Mouse (Mus musculus) heart, postnatal 36 days (tissue): ENCODE measurements around the gene Pdia5. TPM values are rescaled to one million over a fixed set of nuclear protein-coding genes. Genes with fewer than 3 reads are reported as not detected.

Experiments used
- DNase-seq, 2 experiments: peaks; one replicate each; pipeline ENCODE4 v3.0.0; 2021 to 2022
- intact Hi-C: fragments of 180-260 bp; cut with DNase I; formaldehyde crosslinking; loops from one replicate; pipeline ENCODE4 v1.15.1; 2025
- total RNA-seq, 2 experiments: library from RNA; stranded (reverse); gene quantifications; 2 replicates each; pipeline ENCODE4 v1.2.3; 2021

Gene Pdia5
- total RNA-seq, 2 experiments from 2014 or later: 4.7 to 4.8 TPM

DNA sequence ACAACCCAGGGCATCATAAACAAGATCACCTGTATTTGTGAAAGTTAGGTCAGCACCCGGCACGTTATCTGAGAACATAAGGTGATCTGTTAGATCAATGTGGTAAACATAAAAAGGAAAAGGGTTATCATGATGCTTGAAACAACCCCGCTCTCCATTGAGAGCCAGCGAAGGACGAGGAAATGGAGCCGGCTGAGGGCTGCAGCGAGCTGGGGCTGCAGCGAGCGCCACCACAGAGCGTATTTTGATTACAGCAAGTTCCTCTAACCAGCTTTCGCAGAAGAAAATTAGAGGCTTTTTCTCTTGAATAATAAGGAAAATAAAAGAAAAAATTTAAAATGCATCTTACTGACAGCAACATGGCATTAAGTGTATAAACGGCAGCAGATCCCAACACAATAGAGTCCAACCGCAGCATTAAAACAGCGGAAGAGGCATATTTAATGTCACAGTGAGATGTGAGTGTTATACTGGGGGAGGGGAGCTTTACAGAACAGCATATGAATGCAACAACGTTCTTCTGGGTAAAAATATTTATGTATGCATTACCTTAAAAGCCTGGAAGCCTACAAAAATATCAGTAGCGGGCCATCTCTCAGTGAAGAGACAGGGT lies 40.5 kb downstream of the Pdia5 start:
- no peak for DNase-seq
- intact Hi-C loops: no loop called here

DNA sequence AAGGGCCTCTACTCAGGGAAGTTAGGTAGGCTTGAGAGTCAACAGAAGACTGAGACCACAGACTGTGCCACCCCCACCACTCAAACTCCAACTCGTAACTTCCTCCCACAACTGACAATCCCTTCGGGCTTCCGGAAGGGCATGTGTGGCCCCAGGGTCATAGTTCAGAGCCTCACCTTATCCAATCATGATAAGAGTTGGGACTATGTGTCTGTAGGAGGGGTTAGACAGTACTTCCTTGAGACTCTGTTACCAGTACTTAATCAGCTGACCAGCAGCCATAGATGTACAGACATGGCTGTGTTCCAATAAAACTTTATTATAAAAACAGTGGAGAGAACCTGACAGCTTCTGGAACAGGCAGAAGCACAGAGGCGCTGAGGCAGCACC lies 48.7 kb downstream of the Pdia5 start:
- intact Hi-C loops: no loop called here
- no peak for DNase-seq

DNA sequence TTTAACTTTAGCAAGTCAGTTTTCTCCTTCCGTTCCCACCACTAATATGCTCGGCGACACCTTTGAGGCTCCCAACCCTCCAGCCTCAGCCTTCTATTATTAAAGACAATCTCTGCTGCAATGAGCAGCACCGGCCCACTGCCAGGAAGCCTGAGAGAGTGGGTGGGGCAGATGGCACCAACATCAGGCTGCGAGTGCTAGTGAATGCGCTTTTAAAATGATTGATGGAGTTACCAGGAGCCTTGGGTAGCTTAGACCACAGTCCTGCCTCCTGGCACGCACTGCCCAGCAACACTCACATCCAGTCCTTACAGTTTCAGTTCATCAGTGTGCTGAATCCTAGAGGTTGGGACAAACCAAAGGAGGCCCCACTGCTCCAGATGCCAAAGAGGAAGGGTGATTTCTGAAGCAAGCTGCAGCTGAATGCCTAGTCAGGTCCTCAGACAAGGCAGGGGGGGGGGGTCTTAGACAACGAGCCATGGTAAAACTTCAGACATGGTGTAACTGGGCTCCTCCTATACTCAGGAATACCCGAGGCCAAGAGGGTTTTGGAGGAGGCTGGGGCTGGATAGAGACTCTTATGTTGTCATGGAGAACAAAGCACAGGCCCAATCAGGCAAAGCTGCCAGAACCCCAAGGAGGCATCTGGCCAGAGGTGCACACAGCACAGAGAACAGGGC lies 49.2 kb downstream of the Pdia5 start:
- intact Hi-C loops: no loop called here
- no peak for DNase-seq

DNA sequence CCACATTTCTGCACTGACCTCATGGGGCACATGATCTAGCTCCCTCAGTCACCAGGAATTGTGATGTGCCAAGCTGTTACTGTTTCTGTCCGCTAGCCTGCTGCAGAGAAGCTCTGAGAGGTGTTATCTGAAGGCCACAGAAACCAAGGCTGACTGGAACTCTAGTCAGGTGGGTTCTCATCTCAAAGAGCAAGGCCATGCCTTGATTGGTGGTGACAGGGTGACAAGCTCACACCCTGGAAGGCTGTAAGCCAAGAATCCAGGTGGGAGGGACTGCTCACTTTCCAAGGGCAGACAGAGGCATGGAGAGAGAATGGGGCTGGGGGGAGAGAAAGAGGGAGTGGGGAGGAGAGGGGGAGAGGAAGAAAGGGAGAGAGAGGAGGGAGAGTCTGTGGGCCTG lies 51.6 kb downstream of the Pdia5 start:
- peak in 1 of 2 experiments; percentile 2 for DNase-seq

DNA sequence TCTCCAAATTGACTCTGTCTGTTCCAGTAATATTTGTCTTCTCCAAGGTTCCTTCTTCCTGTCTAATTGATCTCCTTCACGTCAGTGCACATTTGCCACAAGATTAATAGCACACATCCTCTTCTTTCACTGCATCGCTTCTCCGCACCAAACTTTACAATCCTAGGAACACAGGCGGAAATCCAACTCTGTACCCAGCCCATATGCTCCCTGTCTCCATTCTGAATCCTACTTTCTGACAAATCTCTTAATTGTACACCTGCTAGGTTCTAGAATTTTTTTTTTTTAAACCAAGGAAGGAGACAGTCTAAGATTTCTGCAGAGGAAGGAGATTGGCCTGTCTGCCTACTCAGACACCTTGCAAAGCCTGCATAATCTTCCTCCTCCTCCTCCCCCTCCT lies 59.1 kb downstream of the Pdia5 start:
- no peak for DNase-seq
- intact Hi-C loops: no loop called here

More for the DNA sequence above, 51.6 kb downstream of the Pdia5 start:
- intact Hi-C loops: no loop called here

DNA sequence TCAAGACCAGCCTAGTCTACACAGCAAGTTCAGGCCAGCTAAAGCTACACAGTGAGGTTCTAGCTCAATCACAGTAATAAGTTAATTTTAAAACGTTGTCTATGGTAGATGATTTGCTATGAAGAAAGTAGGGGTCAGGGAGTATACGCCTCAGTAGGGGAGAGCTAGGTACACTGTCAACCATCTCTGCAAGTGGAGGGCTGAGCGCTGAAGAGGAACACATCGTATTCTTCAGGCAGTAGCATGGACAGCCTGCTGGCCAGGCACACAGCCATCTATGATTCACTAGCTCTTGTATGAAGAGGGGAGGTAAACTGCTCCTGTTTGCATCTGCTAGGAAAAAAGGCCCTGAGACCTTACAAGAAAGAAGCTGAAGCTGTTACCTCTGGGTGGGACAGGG lies 65.7 kb downstream of the Pdia5 start:
- DNase-seq: no peak
- intact Hi-C loops: no loop called here

DNA sequence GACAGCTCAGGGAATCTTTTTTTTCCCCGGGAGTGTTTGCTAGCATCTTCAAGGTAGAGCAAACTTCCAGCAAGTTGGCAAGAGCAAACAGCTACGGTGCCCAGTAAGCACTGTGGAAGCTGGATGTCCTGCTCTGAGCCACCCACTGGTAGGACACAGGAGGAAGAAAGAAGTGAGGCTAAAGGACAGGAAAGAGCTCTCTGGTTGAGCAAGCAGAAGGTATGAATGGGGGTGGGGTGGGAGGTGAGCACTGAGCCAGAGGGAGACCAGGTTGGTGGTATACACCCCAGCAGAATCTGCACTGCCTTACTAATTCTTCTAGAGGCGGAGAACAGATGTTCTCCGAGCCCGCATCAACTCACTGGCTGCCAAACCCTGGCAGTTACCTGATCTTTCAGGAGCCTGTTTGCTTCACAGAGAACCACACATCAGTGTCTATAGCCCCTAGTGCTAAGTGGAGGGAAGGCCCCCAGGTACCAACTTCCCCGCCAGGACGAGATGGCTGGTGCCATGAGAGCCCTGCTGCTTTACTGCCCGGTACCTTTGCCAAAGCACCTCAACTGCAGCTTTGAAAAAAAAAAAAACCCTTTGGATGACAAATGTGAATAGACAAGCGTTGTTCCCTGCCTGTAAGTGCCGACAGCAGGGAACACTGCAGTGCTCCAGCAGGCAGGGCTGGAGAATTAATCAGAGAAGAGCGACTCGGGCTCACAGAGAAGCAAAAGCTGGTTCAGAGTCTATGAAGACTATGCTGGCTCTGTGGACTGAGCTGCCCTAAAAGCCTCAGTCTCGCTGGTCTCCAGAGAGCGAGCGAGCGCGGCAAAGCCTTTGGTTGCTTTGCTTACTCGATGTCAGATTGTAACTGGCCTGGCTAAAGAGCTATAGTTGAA lies 67.2 kb downstream of the Pdia5 start:
- DNase-seq: no peak
- intact Hi-C loops: loop anchor here (2.0 kb wide), 1 partner anchor 205 kb away; no protein-coding TSS in a partner anchor

DNA sequence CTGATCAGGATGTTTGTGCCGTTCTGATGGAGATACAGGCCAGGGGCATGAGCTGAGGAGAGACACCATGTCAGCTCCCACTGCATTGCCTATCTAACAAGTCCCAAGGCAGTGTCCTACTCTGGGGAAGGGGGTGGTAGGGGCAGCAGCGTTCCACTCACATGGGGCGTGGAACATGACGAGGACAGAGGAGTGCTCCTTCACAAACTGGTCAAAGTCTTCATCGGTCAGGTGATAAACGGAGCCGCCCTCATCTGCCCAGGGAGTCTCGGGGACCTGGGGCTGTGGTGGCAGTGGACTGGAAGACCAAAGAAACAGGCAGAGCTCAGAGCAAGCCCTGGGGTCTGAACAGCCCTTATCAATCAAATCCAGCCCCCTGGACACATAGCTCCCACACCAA lies 68.0 kb downstream of the Pdia5 start:
- DNase-seq: no peak
- intact Hi-C loops: loop anchor here (2.0 kb wide), 1 partner anchor 206 kb away; no protein-coding TSS in a partner anchor

DNA sequence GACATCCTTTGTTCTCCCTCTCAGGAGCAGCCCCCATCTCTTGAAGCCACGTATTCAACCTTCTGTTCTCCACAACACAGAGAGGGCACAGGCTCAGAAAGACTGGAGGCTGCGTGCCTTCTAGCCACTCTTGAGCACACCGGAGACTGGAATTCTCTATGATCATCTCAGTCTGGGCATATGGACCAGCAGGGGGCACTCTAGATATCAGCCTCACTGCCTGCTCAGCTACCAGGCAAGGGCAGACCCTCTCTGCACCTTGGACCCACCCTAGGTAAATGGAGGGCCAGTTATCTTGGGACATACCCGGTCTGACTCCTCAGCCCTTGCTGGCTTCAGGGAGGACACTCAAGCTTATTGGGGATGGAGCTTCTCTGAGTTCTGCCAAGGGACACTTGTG lies 68.5 kb downstream of the Pdia5 start:
- intact Hi-C loops: loop anchor here (2.0 kb wide), 1 partner anchor 207 kb away; no protein-coding TSS in a partner anchor
- peak; percentile 17 to 26 for DNase-seq

DNA sequence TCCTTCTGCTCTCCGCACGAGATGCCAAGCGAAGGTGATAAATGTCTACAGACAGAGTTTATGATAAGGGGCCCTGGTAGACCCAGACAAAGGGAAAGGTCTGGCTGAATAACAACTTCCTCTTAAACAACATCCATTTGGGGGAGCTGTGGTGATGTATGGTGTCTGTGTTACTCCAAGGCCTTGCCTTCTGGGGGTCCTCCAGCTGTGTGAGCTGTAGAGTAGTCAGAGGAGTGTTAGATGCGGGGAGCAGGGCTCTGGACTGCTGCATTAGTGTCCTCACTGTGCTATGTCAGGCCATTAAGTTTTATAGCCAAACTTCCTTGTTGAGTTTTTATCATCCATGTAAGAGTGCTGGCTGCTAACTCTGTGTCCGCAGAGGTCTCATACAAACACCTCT lies 76.1 kb downstream of the Pdia5 start:
- no peak for DNase-seq
- intact Hi-C loops: no loop called here

DNA sequence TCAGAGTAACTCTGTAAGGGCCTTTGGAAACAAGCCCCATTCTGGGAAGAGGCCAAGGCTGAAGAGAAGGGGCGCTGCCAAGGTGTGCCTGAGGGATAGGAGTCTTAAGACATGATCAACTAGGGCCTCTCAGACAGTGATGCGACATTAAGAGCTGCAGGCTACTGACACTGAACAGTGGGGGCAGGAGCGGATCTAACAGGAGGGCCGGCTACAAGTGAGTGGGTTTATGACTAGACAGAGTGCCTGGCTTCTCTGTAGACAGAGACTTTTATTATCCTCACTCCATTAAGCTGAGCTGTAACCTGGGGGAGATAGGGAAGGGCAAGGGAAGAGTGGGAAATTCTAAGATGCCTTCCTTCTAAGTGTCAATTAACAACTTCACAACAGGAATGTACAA lies 84.0 kb downstream of the Pdia5 start:
- no peak for DNase-seq
- intact Hi-C loops: no loop called here

DNA sequence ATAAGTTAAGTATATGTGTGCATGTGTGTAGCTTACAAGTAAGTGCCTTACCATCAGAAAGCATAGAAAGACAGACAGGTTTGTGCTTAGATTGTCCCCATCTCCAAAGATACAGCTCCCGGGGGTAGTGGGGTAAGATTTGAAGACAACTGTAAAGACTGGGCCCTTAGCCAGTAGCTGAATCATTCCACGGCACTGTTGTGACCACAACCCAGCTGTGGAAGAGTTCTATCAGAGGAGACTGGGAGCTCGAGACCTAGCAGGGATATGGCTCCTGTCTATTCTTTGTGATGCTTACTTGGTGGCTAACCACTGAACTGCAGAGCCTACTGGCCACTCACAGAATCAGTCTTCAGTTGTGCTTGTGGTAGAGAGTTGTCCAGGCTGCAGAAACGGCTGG lies 84.5 kb downstream of the Pdia5 start:
- intact Hi-C loops: no loop called here
- no peak for DNase-seq

DNA sequence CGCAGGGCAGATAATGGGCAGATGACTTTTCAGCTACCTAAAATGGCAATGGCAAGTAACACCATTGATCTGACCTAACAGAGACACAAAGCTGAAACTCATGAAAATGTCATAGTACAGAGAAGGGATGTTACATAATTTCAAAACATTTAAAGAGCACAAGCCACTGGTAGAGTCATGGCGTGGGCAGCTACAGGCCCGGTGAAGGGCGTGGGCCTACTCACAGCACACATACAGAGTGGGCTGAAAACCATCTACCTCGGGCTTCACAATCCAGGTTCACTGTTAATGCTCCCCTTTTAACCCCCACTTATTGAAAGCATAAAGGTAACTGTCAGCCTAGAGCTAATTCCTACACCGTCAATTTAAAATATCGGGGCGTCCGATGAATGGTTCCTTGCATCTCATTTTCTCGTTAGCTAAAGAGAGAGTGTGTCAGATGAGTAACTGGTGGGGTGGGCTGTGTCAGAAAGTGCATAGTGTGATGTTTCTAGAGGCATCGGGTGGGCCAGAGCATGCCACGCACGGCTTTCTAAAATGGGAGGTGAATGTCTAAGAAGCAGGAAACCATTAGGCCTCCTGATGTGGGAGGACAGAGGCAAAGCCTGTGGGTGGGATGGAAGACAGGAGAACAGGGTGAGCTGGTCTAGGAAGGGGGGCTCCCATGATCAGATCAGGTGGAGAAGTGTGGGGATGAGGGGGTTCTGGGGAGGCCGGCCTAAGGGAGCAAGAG lies 85.2 kb downstream of the Pdia5 start:
- intact Hi-C loops: no loop called here
- no peak for DNase-seq

DNA sequence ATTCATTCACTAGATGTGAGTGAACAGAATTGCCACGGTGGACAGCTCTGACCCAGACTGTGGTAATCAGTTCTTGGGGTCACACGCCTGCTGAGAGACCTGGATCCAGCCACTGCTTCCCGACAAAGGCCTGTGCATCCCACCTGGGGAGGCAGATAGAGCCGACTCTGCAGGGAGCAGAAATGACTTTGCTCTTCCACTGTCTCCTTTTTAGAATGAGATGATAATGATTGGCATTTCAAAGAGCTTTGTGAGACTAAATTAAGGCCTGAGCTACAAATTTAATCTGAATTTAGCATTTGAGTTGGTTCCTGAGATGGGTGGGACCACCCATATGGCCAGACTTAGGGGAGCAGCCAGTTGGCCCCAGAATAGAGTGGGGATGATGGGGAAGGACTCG lies 85.8 kb downstream of the Pdia5 start:
- intact Hi-C loops: no loop called here
- no peak for DNase-seq

DNA sequence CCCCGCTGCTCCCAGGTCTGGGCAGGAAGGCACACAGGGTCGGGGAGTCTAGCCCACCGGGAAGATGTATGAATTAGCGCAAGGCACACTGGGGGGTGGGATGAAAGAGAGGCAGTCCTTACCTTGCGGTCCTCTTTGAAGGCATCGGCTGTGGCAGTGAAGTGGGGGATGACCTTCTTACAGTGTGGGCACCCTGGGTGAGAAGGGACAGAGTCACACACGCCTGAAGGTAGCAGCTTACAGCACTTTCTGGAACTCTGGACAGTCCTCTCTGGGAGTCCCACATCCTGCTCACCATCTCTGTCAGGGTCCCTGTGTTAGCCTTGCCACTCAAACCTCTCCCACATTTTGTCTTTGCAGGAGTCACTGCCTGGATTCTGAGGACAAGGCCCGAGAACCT lies 86.8 kb downstream of the Pdia5 start:
- intact Hi-C loops: no loop called here
- DNase-seq: no peak

DNA sequence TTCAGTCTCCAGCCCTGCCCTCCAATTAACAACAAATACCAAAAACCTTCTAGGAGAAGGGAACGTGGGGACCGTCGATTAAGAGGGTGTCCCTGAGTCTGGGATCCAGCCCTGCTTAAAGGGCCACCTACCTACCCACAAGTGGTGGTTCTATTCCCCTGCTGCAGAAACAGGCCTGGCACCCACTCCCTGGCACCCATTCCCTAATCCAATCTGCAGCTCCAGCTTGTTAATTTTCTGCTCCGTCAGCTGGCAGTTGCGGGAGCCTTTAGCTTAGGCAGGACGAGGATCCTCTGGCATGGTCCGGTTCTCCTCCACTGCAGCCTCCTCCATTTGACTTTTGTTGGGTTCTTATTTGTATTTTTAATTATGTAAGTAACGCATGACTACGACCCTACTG lies 87.3 kb downstream of the Pdia5 start:
- DNase-seq: no peak
- intact Hi-C loops: no loop called here

DNA sequence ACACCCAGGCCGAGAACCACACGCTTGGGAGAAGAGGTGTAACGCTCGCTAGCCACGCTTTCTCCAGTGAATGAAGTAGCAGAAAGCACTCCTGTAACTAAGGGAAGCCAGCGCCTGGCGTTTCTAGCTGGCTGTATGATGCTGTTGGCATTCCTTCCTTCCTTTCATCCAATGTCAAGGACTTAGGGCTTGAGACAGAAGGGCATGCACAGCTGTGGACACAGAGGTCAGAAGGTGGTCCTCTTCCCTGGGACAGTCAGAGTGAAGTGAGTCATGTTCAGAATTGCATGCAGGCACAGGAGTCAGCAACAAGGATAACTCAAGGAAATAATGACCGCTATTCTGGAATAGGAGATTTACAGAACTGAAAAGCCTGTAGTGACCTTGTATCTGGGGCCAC lies 97.9 kb downstream of the Pdia5 start:
- DNase-seq: no peak
- intact Hi-C loops: no loop called here

DNA sequence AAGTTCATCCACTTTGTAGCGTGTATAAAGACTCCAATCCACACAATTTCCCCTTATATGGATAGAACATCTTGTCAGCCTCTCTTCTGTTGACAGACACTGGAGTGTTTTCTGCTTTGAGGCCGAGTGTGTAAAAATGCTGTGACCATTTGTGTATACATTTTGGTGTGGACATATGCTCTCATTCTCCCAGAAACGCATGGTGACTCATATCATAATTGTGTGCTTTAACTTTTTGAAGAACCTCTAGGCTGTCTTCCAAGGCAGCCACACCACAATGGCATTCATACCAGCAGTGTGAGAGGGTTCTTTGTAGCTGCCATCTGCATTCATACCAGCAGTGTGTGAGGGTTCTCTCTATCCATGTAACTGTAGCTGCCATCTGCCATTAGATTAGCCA lies 105.0 kb downstream of the Pdia5 start:
- intact Hi-C loops: no loop called here
- DNase-seq: no peak

DNA sequence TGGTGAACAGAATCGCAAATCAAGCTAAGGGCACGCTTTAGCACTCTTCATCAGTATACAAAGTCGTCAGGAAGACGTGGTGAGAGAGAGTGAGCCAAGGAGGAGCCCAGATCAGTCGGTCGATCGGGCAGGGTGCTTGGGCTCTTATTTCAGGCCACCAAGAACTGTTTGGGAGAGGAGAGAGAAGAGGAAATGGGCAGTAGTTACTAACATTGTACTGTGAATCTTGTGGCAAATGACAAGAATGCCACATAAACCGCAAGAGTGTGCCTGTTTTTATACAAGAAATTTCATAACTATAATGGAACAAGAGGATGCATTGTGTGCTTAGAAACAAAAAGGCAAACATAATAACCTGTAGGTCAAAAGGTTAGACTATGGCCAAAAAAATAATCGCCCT lies 110.6 kb downstream of the Pdia5 start:
- no peak for DNase-seq
- intact Hi-C loops: no loop called here

DNA sequence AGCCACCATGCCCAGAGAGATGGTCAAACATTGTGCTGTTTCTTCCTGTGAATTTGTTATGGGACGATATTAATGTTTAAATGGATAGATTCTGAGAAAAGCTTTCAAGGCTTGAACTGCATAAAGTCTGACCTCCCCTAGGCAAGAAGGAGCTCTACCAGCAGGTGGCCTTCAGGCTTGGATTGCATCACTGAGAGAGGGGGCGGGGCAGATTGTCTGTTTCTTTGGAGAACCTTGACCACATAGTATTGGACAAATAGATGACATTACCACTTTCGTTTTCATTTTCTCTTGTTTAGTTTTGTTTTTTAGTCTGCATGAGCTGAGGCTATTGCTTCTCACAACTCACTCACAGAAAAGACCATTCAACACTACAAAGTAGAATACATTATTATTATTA lies 111.3 kb downstream of the Pdia5 start:
- intact Hi-C loops: no loop called here

DNA sequence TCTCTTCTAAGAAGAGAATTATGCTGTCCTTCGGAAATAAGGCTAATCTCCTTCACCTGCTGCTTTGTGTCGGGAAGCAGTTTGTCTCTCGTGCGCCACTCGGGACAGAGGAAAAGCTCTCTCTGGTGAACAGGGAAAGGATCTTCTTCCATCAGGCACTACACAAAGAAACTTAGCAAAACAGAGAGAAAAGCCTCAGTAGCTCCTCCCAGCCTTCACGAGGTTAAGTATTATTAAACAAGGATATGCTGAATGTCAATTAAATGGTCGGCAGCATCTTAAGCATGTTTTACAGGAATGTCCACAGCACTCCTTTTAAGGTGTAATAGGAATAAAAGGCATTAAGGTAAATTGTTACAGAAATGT lies 126.6 kb downstream of the Pdia5 start:
- DNase-seq: no peak

More for the DNA sequence above, 111.3 kb downstream of the Pdia5 start:
- DNase-seq: no peak

More for the DNA sequence above, 126.6 kb downstream of the Pdia5 start:
- intact Hi-C loops: no loop called here
